Mouse (Mus musculus): Measurements from ENCODE around the gene Hsd11b2. TPM values are rescaled to one million over a fixed set of nuclear protein-coding genes. Genes with fewer than 3 reads are reported as not detected.
"Not testable (repeated sequence)": the region's sequence is repeated elsewhere in the genome, so short reads cannot be mapped to it uniquely, and the experiment has no call there.

The Hsd11b2 gene
- total RNA-seq, 2 experiments from 2014 or later, result not detected

DNA sequence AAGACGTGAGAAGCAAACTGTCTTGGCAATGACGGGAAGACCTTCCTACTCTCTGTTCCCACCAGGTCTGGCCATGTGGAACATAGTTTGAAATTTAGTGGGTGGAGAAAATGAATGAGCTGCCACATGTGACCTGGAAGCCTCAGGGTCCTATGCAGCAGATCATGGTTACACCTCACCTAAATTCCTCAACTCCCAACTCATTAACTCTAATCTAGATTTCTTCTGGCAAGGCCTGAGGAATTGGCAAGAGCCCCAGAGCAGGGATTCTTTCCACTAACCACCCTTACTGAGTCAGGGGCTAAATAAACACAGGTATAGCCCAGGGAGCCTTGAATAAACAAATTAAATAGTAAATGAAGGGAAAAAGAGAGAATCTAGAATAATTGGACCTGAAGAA, 33.5 kb downstream of the Hsd11b2 start:
- ATAC-seq (ENCODE audit: poor library complexity, severe bottlenecking), result no peak

- ATAC-seq (ENCODE audit: poor library complexity, severe bottlenecking), result peak; percentile 64
These were observed 34.3 kb downstream of the Hsd11b2 start for GRCm38 (mm10) chr8:105552824-105553223.

GRCm38 (mm10) chr8:105554087-105554486, 35.5 kb downstream of the Hsd11b2 start:
- peak; percentile 87 for ATAC-seq (ENCODE audit: poor library complexity, severe bottlenecking)

DNA sequence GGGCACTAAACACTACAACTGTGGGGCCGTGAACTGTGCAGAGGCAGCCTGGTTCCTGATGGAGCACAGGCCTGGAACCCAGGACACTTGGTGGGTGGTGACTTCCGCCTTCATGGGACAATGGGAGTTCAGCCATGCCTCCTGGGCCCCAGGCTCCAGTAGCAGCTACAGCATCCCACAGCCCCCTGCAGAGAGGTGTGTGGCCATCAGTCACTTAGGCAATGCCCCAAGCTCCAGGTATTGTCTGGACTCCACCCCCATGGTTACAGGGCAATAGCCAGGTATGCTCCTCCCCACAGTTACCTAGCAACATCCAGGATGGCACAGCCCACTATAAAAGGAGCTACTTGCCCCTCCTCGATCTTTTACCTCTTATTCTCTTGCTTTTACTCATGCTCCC, 36.7 kb downstream of the Hsd11b2 start:
- ATAC-seq (ENCODE audit: poor library complexity, severe bottlenecking), result no peak

DNA sequence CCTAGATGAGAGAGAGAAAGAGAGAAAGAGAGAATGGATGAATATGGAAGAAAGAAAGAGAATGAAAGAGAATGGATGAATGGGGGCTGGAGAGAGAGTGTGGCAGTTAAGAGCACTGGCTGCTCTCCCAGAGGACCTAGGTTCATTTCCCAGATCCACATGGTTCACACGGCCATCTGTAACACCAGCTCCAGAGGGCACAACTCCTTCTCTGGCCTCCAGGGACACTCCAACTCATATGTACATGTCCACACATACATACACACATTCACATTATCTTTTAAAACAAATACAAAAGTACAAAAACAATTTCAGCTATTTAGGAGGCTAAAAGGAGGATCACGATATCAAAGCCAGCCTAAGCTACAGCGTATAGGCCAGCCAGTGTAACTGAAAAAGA, 44.3 kb downstream of the Hsd11b2 start:
- ATAC-seq (ENCODE audit: poor library complexity, severe bottlenecking), result no peak

DNA sequence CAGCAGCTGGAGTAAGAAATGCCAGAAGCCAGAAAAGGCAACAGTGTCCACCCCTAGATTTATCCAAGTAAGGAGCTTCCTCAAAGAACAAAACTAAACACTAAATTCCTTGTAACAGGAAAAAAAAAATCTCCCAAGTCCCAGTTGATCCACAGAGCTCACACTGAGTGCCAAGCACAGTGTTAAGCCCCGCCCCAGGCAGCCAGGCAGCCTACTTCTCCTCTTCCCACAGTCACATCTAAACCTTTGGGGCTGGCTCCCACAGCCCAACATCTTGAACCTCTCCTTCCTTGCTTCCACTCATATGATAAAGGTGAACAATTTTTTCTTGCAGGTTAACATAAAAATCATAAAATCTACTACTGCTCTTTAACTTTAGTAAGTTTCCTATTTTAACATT, 45.3 kb downstream of the Hsd11b2 start:
- no peak for ATAC-seq (ENCODE audit: poor library complexity, severe bottlenecking)

DNA sequence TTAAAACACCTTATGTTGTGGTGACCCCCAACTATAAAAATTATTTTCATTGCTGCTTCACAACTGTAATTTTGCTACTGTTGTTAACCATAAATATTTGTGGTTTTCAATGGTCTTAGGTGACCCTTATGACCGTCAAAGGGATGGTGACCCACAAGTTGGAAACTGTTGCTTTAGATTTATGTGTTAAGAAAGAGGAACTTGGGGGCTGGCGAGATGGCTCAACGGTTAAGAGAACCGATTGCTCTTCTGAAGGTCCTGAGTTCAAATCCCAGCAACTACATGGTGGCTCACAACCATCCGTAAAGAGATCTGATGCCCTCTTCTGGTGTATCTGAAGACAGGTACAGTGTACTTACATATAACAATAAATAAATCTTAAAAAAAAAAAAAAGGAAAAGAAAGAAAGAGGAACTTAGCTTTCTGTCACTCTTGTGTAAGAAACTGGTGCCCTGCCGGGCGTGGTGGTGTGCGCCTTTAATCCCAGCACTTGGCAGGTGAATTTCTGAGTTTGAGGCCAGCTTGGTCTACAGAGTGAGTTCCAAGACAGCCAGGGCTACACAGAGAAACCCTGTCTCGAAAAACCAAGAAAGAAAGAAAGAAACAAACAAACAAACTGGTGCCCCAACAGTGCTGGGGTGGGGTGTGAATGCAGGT, 46.1 kb downstream of the Hsd11b2 start:
- ATAC-seq (ENCODE audit: poor library complexity, severe bottlenecking), result not testable (repeated sequence)

GRCm38 (mm10) chr8:105565401-105565881, 46.9 kb downstream of the Hsd11b2 start:
- peak; percentile 43 for ATAC-seq (ENCODE audit: poor library complexity, severe bottlenecking)

- peak; percentile 80 for ATAC-seq (ENCODE audit: poor library complexity, severe bottlenecking)
These were observed 47.6 kb downstream of the Hsd11b2 start, which contains the start of gene Atp6v0d1 for GRCm38 (mm10) chr8:105565952-105566702. Atp6v0d1 (minus strand) TSS chr8:105566047.

GRCm38 (mm10) chr8:105566703-105567595, 48.4 kb downstream of the Hsd11b2 start:
- peak; percentile 12 for ATAC-seq (ENCODE audit: poor library complexity, severe bottlenecking)

- no peak for ATAC-seq (ENCODE audit: poor library complexity, severe bottlenecking)
These were observed 53.3 kb downstream of the Hsd11b2 start for GRCm38 (mm10) chr8:105571810-105572209.

DNA sequence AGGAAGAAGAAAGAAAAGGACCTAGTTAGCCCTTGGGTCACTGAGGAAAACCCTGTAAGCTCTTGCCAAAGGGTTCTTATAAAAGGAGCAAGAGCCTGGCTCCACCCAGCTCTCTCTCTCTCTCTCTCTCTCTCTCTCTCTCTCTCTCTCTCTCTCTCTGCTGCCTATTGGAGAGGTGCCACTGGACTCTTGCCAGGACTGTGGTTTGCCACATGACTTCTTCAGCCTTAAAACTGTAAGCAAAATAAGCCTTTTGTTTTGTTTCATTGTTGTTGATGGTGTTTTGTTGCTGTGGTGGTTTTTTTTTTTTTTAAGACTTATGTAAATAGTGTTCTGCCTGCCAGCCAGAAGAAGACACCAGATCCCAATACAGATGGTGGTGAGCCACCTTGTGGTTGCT, 54.9 kb downstream of the Hsd11b2 start:
- ATAC-seq (ENCODE audit: poor library complexity, severe bottlenecking), result no peak

Other genes starting within 250 kb of the Hsd11b2 start
- 0.22 TPM in 1 of 2 replicates, not detected in the other for gene Hsf4, start 249.0 kb upstream of the Hsd11b2 start, total RNA-seq (2015)
- gene Hsf4, start 249.0 kb upstream of the Hsd11b2 start, total RNA-seq (2017), result not detected in 2 replicates
- gene Nol3, start 242.6 kb upstream of the Hsd11b2 start, total RNA-seq (2015), result not detected in 2 replicates
- gene Nol3, start 242.6 kb upstream of the Hsd11b2 start, total RNA-seq (2017), result 0.07 TPM in 1 of 2 replicates, not detected in the other
- 0.14 and 1.1 TPM in 2 replicates for gene 4931428F04Rik, start 228.9 kb upstream of the Hsd11b2 start, total RNA-seq (2015)
- gene 4931428F04Rik, start 228.9 kb upstream of the Hsd11b2 start, total RNA-seq (2017), result 0.18 and 0.94 TPM in 2 replicates
- gene Exoc3l, start 222.7 kb upstream of the Hsd11b2 start, total RNA-seq (2015), result 0.09 and 0.25 TPM in 2 replicates
- gene Exoc3l, start 222.7 kb upstream of the Hsd11b2 start, total RNA-seq (2017), result 0.26 TPM in 1 of 2 replicates, not detected in the other
- 75.8 and 76.8 TPM in 2 replicates for gene E2f4, start 221.1 kb upstream of the Hsd11b2 start, total RNA-seq (2015)
- 26.9 and 33.7 TPM in 2 replicates for gene E2f4, start 221.1 kb upstream of the Hsd11b2 start, total RNA-seq (2017)
- 0.46 and 0.58 TPM in 2 replicates for gene Elmo3, start 213.2 kb upstream of the Hsd11b2 start, total RNA-seq (2015)
- gene Elmo3, start 213.2 kb upstream of the Hsd11b2 start, total RNA-seq (2017), result 0.20 and 0.51 TPM in 2 replicates
- gene Lrrc29, start 192.5 kb upstream of the Hsd11b2 start, total RNA-seq (2015), result 0.89 and 1.8 TPM in 2 replicates
- 1.7 and 3.1 TPM in 2 replicates for gene Lrrc29, start 192.5 kb upstream of the Hsd11b2 start, total RNA-seq (2017)
- gene Tmem208, start 192.4 kb upstream of the Hsd11b2 start, total RNA-seq (2015), result 65.7 and 72.3 TPM in 2 replicates
- 33.0 and 40.9 TPM in 2 replicates for gene Tmem208, start 192.4 kb upstream of the Hsd11b2 start, total RNA-seq (2017)
- 10.9 and 12.6 TPM in 2 replicates for gene Fhod1, start 170.8 kb upstream of the Hsd11b2 start, total RNA-seq (2015)
- 5.1 and 7.2 TPM in 2 replicates for gene Fhod1, start 170.8 kb upstream of the Hsd11b2 start, total RNA-seq (2017)
- 0.56 and 0.87 TPM in 2 replicates for gene Slc9a5, start 169.9 kb upstream of the Hsd11b2 start, total RNA-seq (2015)
- gene Slc9a5, start 169.9 kb upstream of the Hsd11b2 start, total RNA-seq (2017), result 0.73 and 0.77 TPM in 2 replicates
- gene Plekhg4, start 145.5 kb upstream of the Hsd11b2 start, total RNA-seq (2015), result 0.22 TPM in 1 of 2 replicates, not detected in the other
- 0.11 and 0.16 TPM in 2 replicates for gene Plekhg4, start 145.5 kb upstream of the Hsd11b2 start, total RNA-seq (2017)
- not detected in 2 replicates for gene Kctd19, start 105.3 kb upstream of the Hsd11b2 start, total RNA-seq (2015)
- not detected in 2 replicates for gene Kctd19, start 105.3 kb upstream of the Hsd11b2 start, total RNA-seq (2017)
- 0.07 TPM in 1 of 2 replicates, not detected in the other for gene Lrrc36, start 105.2 kb upstream of the Hsd11b2 start, total RNA-seq (2015)
- gene Lrrc36, start 105.2 kb upstream of the Hsd11b2 start, total RNA-seq (2017), result not detected in 2 replicates
- 2.5 and 2.9 TPM in 2 replicates for gene Tppp3, start 47.2 kb upstream of the Hsd11b2 start, total RNA-seq (2015)
- gene Tppp3, start 47.2 kb upstream of the Hsd11b2 start, total RNA-seq (2017), result 6.5 and 13.4 TPM in 2 replicates
- gene Zdhhc1, start 21.9 kb upstream of the Hsd11b2 start, total RNA-seq (2015), result 0.52 and 1.2 TPM in 2 replicates
- gene Zdhhc1, start 21.9 kb upstream of the Hsd11b2 start, total RNA-seq (2017), result 0.20 and 0.92 TPM in 2 replicates
- 222 and 239 TPM in 2 replicates for gene Atp6v0d1, start 47.3 kb downstream of the Hsd11b2 start, total RNA-seq (2015)
- 86.2 and 101 TPM in 2 replicates for gene Atp6v0d1, start 47.3 kb downstream of the Hsd11b2 start, total RNA-seq (2017)
- 13.5 and 16.9 TPM in 2 replicates for gene Ripor1, start 86.5 kb downstream of the Hsd11b2 start, total RNA-seq (2015)
- gene Ripor1, start 86.5 kb downstream of the Hsd11b2 start, total RNA-seq (2017), result 1.6 and 2.6 TPM in 2 replicates
- gene Ctcf, start 117.8 kb downstream of the Hsd11b2 start, total RNA-seq (2015), result 97.0 and 98.3 TPM in 2 replicates
- gene Ctcf, start 117.8 kb downstream of the Hsd11b2 start, total RNA-seq (2017), result 101 and 124 TPM in 2 replicates
- gene Agrp, start 118.6 kb downstream of the Hsd11b2 start, total RNA-seq (2015), result not detected in 2 replicates
- not detected in 2 replicates for gene Agrp, start 118.6 kb downstream of the Hsd11b2 start, total RNA-seq (2017)
- gene Carmil2, start 167.5 kb downstream of the Hsd11b2 start, total RNA-seq (2015), result 0.67 and 1.6 TPM in 2 replicates
- gene Carmil2, start 167.5 kb downstream of the Hsd11b2 start, total RNA-seq (2017), result 0.70 and 1.3 TPM in 2 replicates
- 20.4 and 28.0 TPM in 2 replicates for gene Acd, start 182.3 kb downstream of the Hsd11b2 start, total RNA-seq (2015)
- 10.6 and 12.3 TPM in 2 replicates for gene Acd, start 182.3 kb downstream of the Hsd11b2 start, total RNA-seq (2017)
- gene Pard6a, start 182.4 kb downstream of the Hsd11b2 start, total RNA-seq (2015), result 6.6 and 7.7 TPM in 2 replicates
- 9.1 and 22.2 TPM in 2 replicates for gene Pard6a, start 182.4 kb downstream of the Hsd11b2 start, total RNA-seq (2017)
- not detected in 2 replicates for gene 4933405L10Rik, start 188.9 kb downstream of the Hsd11b2 start, total RNA-seq (2015)
- not detected in 2 replicates for gene 4933405L10Rik, start 188.9 kb downstream of the Hsd11b2 start, total RNA-seq (2017)
- 5.9 and 7.5 TPM in 2 replicates for gene Enkd1, start 189.5 kb downstream of the Hsd11b2 start, total RNA-seq (2015)
- 5.3 and 5.6 TPM in 2 replicates for gene Enkd1, start 189.5 kb downstream of the Hsd11b2 start, total RNA-seq (2017)
- gene Gfod2, start 239.9 kb downstream of the Hsd11b2 start, total RNA-seq (2015), result 0.14 and 0.16 TPM in 2 replicates
- gene Gfod2, start 239.9 kb downstream of the Hsd11b2 start, total RNA-seq (2017), result 0.08 TPM in 1 of 2 replicates, not detected in the other

Measured in megakaryocyte, adult 5-6 weeks (primary cell).